Mouse (Mus musculus) neural tube, embryonic 14.5 days (tissue): ENCODE measurements around the gene Tmprss9. TPM values are rescaled to one million over a fixed set of nuclear protein-coding genes. Genes with fewer than 3 reads are reported as not detected.
A peak's percentile ranks its signal among the peaks of the same experiment; 100 is the strongest.

Experiments used
- ATAC-seq: fragments of 200-750 bp; cut with Nextera tagmentation; 2 replicates; pipeline ENCODE4 v1.8.0; 2017; ENCODE audit warnings: low read depth, mild to moderate bottlenecking, moderate TSS enrichment, moderate library complexity
- H3K27ac ChIP-seq: fragments of 300-500 bp; sonication (generic); 2 replicates; pipeline ENCODE4 v1.5.1; 2014; ENCODE audit warnings: low read depth, mild to moderate bottlenecking, control low read depth, low read length, moderate library complexity, mixed read lengths
- H3K27me3 ChIP-seq: fragments of 300-500 bp; sonication (generic); 2 replicates; pipeline ENCODE4 v1.6.1; 2014; ENCODE audit warnings: low read length; ENCODE audit not compliant: control insufficient read depth, insufficient read depth
- H3K36me3 ChIP-seq: fragments of 300-500 bp; sonication (generic); 2 replicates; pipeline ENCODE4 v1.6.1; 2014; ENCODE audit warnings: low read length, mixed read lengths; ENCODE audit not compliant: control insufficient read depth, insufficient read depth
- H3K4me1 ChIP-seq: fragments of 300-500 bp; sonication (generic); 2 replicates; pipeline ENCODE4 v1.6.1; 2014; ENCODE audit warnings: low read length; ENCODE audit not compliant: control insufficient read depth, insufficient read depth
- H3K4me2 ChIP-seq: fragments of 300-500 bp; sonication (generic); 2 replicates; pipeline ENCODE4 v1.6.1; 2014; ENCODE audit warnings: mild to moderate bottlenecking, low read depth, low read length, control low read depth
- H3K4me3 ChIP-seq: fragments of 300-500 bp; sonication (generic); 2 replicates; pipeline ENCODE4 v1.5.1; 2014; ENCODE audit warnings: low read depth, low read length, control low read depth, mixed read lengths
- H3K9ac ChIP-seq: fragments of 300-500 bp; sonication (generic); replicated peaks from 2 replicates; pipeline ENCODE4 v1.6.1; 2014; ENCODE audit warnings: low read depth, mild to moderate bottlenecking, control low read depth, low read length, mixed read lengths
- H3K9me3 ChIP-seq: fragments of 300-500 bp; sonication (generic); 2 replicates; pipeline ENCODE4 v1.6.1; 2016; ENCODE audit warnings: low read length; ENCODE audit not compliant: control insufficient read depth
- WGBS: fragments of 180-500 bp; shearing (Covaris S2); extraction: QIAGEN DNeasy Blood & Tissue Kit; methylation state at CpG from one replicate; pipeline ENCODE4 v1.1.7; 2014; 5-methylcytosine and 5-hydroxymethylcytosine counted together
- polyA plus RNA-seq: library from polyadenylated mRNA; unstranded; fragments of >200 nt; fragmentation: Nextera tagmentation; extraction: Ambion mirVana; gene quantifications from 2 replicates; pipeline ENCODE4 v1.2.1, GENCODE M21; 2014

Tmprss9 gene
- polyA plus RNA-seq, 1 experiment from 2014 or later = 0.13 TPM

GRCm38 (mm10) chr10:80939671-80940070 lies 68.0 kb downstream of the Tmprss9 start:
- 2% methylated on average over 28 of the region's 28 CpGs for WGBS
- peak overlapping the region; percentile 46; the same call in 1 of the 2 replicates for H3K9ac ChIP-seq
- H3K9me3 ChIP-seq = no peaks in the 10 kb centered on the region
- peak; percentile 50 for ATAC-seq
- no peaks in the 10 kb centered on the region for H3K36me3 ChIP-seq
- H3K4me2 ChIP-seq = peak overlapping the region; percentile 59
- H3K27ac ChIP-seq = peak overlapping the region; percentile 68
- H3K27me3 ChIP-seq = peaks cover 14% of the 10 kb centered on the region
- H3K4me3 ChIP-seq = peak overlapping the region; percentile 26
- peaks cover 38% of the 10 kb centered on the region; the same call in 1 of the 2 replicates for H3K4me1 ChIP-seq

- no peak overlapping the region for H3K4me3 ChIP-seq
- peak overlapping the region; percentile 59 for H3K4me2 ChIP-seq
- H3K4me1 ChIP-seq = peaks cover 38% of the 10 kb centered on the region; the same call in 1 of the 2 replicates
- peaks cover 9% of the 10 kb centered on the region; the same call in 1 of the 2 replicates for H3K27me3 ChIP-seq
- H3K36me3 ChIP-seq = no peaks in the 10 kb centered on the region
- no peak overlapping the region; the same call in 1 of the 2 replicates for H3K9ac ChIP-seq
- no peaks in the 10 kb centered on the region for H3K9me3 ChIP-seq
- WGBS = 46% methylated on average over 8 of the region's 8 CpGs
- no peak for ATAC-seq
- peak overlapping the region; percentile 68 for H3K27ac ChIP-seq
These were observed 68.8 kb downstream of the Tmprss9 start for GRCm38 (mm10) chr10:80940320-80940987.

- ATAC-seq = no peak
- H3K27me3 ChIP-seq = peaks cover 9% of the 10 kb centered on the region; the same call in 1 of the 2 replicates
- H3K36me3 ChIP-seq = no peaks in the 10 kb centered on the region
- 75% methylated on average over 2 of the region's 2 CpGs for WGBS
- no peaks in the 10 kb centered on the region for H3K9me3 ChIP-seq
- no peak overlapping the region for H3K27ac ChIP-seq
- H3K4me3 ChIP-seq = no peak overlapping the region
- H3K9ac ChIP-seq = no peak overlapping the region
- H3K4me1 ChIP-seq = peaks cover 36% of the 10 kb centered on the region; the same call in 1 of the 2 replicates
- no peak overlapping the region for H3K4me2 ChIP-seq
These were observed 69.3 kb downstream of the Tmprss9 start for GRCm38 (mm10) chr10:80940988-80941347.

- no peak overlapping the region for H3K9ac ChIP-seq
- no peak overlapping the region for H3K4me3 ChIP-seq
- H3K9me3 ChIP-seq = no peaks in the 10 kb centered on the region
- H3K27me3 ChIP-seq = no peaks in the 10 kb centered on the region
- H3K27ac ChIP-seq = no peak overlapping the region
- H3K4me1 ChIP-seq = peaks cover 21% of the 10 kb centered on the region; the same call in 1 of the 2 replicates
- WGBS = 65% methylated on average over 8 of the region's 8 CpGs
- H3K36me3 ChIP-seq = no peaks in the 10 kb centered on the region
- no peak for ATAC-seq
- no peak overlapping the region for H3K4me2 ChIP-seq
These were observed 71.3 kb downstream of the Tmprss9 start for GRCm38 (mm10) chr10:80942919-80943318.

GRCm38 (mm10) chr10:80943701-80944100 lies 72.1 kb downstream of the Tmprss9 start:
- Histone ChIP-seq H3K36me3 (no peaks in the 10 kb centered on the region), H3K27ac (no peak overlapping the region), H3K9me3 (no peaks in the 10 kb centered on the region), H3K27me3 (no peaks in the 10 kb centered on the region), H3K9ac (no peak overlapping the region), H3K4me3 (no peak overlapping the region), H3K4me1 (peaks cover 15% of the 10 kb centered on the region; the same call in 1 of the 2 replicates), H3K4me2 (no peak overlapping the region)
- no peak for ATAC-seq
- 85% methylated on average over 9 of the region's 9 CpGs for WGBS

GRCm38 (mm10) chr10:80944231-80944630 lies 72.6 kb downstream of the Tmprss9 start:
- H3K27ac ChIP-seq = no peak overlapping the region
- no peak overlapping the region for H3K4me3 ChIP-seq
- no peak for ATAC-seq
- peaks cover 11% of the 10 kb centered on the region; the same call in 1 of the 2 replicates for H3K4me1 ChIP-seq
- 80% methylated on average over 5 of the region's 5 CpGs for WGBS
- H3K9me3 ChIP-seq = no peaks in the 10 kb centered on the region
- no peak overlapping the region for H3K4me2 ChIP-seq
- no peak overlapping the region for H3K9ac ChIP-seq
- no peaks in the 10 kb centered on the region for H3K36me3 ChIP-seq
- no peaks in the 10 kb centered on the region for H3K27me3 ChIP-seq

- H3K9ac ChIP-seq = no peak overlapping the region
- no peak overlapping the region for H3K27ac ChIP-seq
- no peaks in the 10 kb centered on the region for H3K27me3 ChIP-seq
- H3K4me1 ChIP-seq = no peaks in the 10 kb centered on the region
- H3K36me3 ChIP-seq = no peaks in the 10 kb centered on the region
- no peak overlapping the region for H3K4me2 ChIP-seq
- WGBS = 69% methylated on average over 14 of the region's 14 CpGs
- no peaks in the 10 kb centered on the region for H3K9me3 ChIP-seq
- no peak overlapping the region for H3K4me3 ChIP-seq
- ATAC-seq = no peak
These were observed 75.2 kb downstream of the Tmprss9 start for GRCm38 (mm10) chr10:80946684-80947437.

GRCm38 (mm10) chr10:80947802-80948201 lies 76.2 kb downstream of the Tmprss9 start:
- H3K4me2 ChIP-seq = no peak overlapping the region
- H3K36me3 ChIP-seq = no peaks in the 10 kb centered on the region
- H3K27me3 ChIP-seq = no peaks in the 10 kb centered on the region
- H3K4me3 ChIP-seq = no peak overlapping the region
- no peak overlapping the region for H3K27ac ChIP-seq
- no peak for ATAC-seq
- H3K9me3 ChIP-seq = no peaks in the 10 kb centered on the region
- 0 out of 2 replicates have a peak overlapping the region, but pooled peaks have one; percentile 16 for H3K9ac ChIP-seq
- no peaks in the 10 kb centered on the region for H3K4me1 ChIP-seq
- 52% methylated on average over 2 of the region's 2 CpGs for WGBS

GRCm38 (mm10) chr10:80948570-80948969 lies 76.9 kb downstream of the Tmprss9 start:
- H3K36me3 ChIP-seq = no peaks in the 10 kb centered on the region
- 34% methylated on average over 6 of the region's 6 CpGs for WGBS

More at GRCm38 (mm10) chr10:80948570-80948969, 76.9 kb downstream of the Tmprss9 start:
- Histone ChIP-seq H3K27me3 (no peaks in the 10 kb centered on the region), H3K4me2 (no peak overlapping the region), H3K9ac (no peak overlapping the region), H3K4me1 (no peaks in the 10 kb centered on the region), H3K27ac (no peak overlapping the region), H3K4me3 (no peak overlapping the region), H3K9me3 (no peaks in the 10 kb centered on the region)
- ATAC-seq = no peak
